Mouse (Mus musculus) urinary bladder, postnatal 36 days (tissue): ENCODE results near the gene Utrn.
A peak's percentile ranks its signal among the peaks of the same experiment; 100 is the strongest.

Experiments used
- DNase-seq, 2 experiments: peaks; one replicate each; pipeline ENCODE4 v3.0.0; 2022; ENCODE audit warnings: low spot score in 2 of 2, mixed read lengths in 1 of 2

Gene Utrn

GRCm38 (mm10) chr10:12594958-12595357 is 274.2 kb downstream of the Utrn start:
- no peak for DNase-seq

- no peak for DNase-seq
Measured at GRCm38 (mm10) chr10:12593071-12593470, 276.1 kb downstream of the Utrn start.

GRCm38 (mm10) chr10:12591946-12592345 is 277.2 kb downstream of the Utrn start:
- no peak for DNase-seq

GRCm38 (mm10) chr10:12588051-12588450 is 281.1 kb downstream of the Utrn start:
- DNase-seq: no peak

- DNase-seq: no peak
Measured at GRCm38 (mm10) chr10:12587318-12587717, 281.8 kb downstream of the Utrn start.

GRCm38 (mm10) chr10:12586825-12587224 is 282.3 kb downstream of the Utrn start:
- no peak for DNase-seq

GRCm38 (mm10) chr10:12586200-12586599 is 283.0 kb downstream of the Utrn start:
- DNase-seq: no peak

- DNase-seq: no peak
Measured at GRCm38 (mm10) chr10:12583473-12583872, 285.7 kb downstream of the Utrn start.

GRCm38 (mm10) chr10:12579048-12579447 is 290.1 kb downstream of the Utrn start:
- DNase-seq: peak in 1 of 2 experiments; percentile 16

GRCm38 (mm10) chr10:12575849-12576435 is 293.2 kb downstream of the Utrn start:
- DNase-seq: no peak

GRCm38 (mm10) chr10:12574760-12575159 is 294.4 kb downstream of the Utrn start:
- no peak for DNase-seq

GRCm38 (mm10) chr10:12573601-12574000 is 295.6 kb downstream of the Utrn start:
- peak in 1 of 2 experiments; percentile 15 for DNase-seq

- DNase-seq: no peak
Measured at GRCm38 (mm10) chr10:12572759-12573158, 296.4 kb downstream of the Utrn start.

GRCm38 (mm10) chr10:12564425-12564824 is 304.7 kb downstream of the Utrn start:
- no peak for DNase-seq

- no peak for DNase-seq
Measured at GRCm38 (mm10) chr10:12558810-12559209, 310.4 kb downstream of the Utrn start.

GRCm38 (mm10) chr10:12554090-12554718 is 315.0 kb downstream of the Utrn start:
- DNase-seq: no peak

- no peak for DNase-seq
Measured at GRCm38 (mm10) chr10:12552890-12553278, 316.3 kb downstream of the Utrn start.

- DNase-seq: no peak
Measured at GRCm38 (mm10) chr10:12552196-12552889, 316.8 kb downstream of the Utrn start.

- DNase-seq: no peak
Measured at GRCm38 (mm10) chr10:12551735-12552134, 317.4 kb downstream of the Utrn start.

GRCm38 (mm10) chr10:12549945-12550540 is 319.1 kb downstream of the Utrn start:
- DNase-seq: no peak

GRCm38 (mm10) chr10:12549261-12549660 is 319.9 kb downstream of the Utrn start:
- no peak for DNase-seq

GRCm38 (mm10) chr10:12548616-12549084 is 320.5 kb downstream of the Utrn start:
- DNase-seq: peak in 1 of 2 experiments; percentile 24
